Mouse (Mus musculus): ENCODE measurements around the gene Chst14. TPM values are rescaled to one million over a fixed set of nuclear protein-coding genes. Genes with fewer than 3 reads are reported as not detected.
A peak's percentile ranks its signal among the peaks of the same experiment; 100 is the strongest.

Chst14 gene
- 15.4 and 16.4 TPM in 2 replicates for polyA plus RNA-seq (2014; fragmentation: Nextera tagmentation; extraction: Ambion mirVana)

DNA sequence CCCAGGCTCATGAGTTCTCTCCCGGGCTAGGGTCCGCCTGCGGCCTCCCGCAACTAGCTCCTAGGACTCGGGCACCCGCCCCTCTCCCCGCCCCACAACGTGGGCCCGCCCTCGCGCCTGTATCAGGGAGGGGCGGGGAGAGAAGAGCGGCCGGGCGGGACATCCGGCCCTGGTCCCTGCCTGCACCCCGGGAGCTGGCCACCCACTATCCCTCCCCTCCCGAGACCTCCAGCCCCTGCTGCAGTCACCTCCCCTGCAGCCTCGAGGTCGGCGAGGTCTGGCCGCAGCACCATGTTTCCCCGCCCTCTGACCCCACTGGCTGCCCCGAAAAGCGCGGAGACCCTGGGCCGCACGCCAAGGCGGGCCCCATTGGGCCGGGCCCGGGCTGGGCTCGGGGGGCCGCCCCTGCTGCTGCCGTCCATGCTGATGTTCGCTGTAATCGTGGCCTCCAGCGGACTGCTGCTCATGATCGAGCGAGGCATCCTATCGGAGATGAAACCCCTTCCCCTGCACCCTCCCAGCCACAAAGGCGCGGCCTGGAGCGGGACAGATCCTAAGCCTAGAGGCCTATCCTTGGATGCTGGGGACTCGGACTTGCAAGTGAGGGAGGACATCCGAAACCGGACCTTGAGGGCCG lies at the start of gene Chst14:
Chst14 (plus strand) TSS at position 136 of the 637 bp plus-strand sequence.
- Histone ChIP-seq H3K4me2 (peak within 1 kb of the TSS; percentile 99), H3K27me3 (replicated peaks; ENCODE audit: control insufficient read depth, insufficient read depth, low read length) (no peaks in the 10 kb centered on the region), H3K4me3 (ENCODE audit: low read depth, low read length) (peak within 1 kb of the TSS; percentile 82), H3K9ac (ENCODE audit: low read depth, low read length) (peak within 1 kb of the TSS; percentile 82), H3K9me3 (ENCODE audit: control insufficient read depth, low read length) (no peaks in the 10 kb centered on the region), H3K36me3 (ENCODE audit: control insufficient read depth, insufficient read depth, low read length) (peaks cover 11% of the 10 kb centered on the region; the same call in 1 of the 2 replicates), H3K4me1 (replicated peaks; ENCODE audit: control insufficient read depth, insufficient read depth, low read length) (peaks cover 16% of the 10 kb centered on the region), H3K27ac (ENCODE audit: low read depth, low read length) (peak within 1 kb of the TSS; percentile 66)
- DNase-seq (ENCODE audit: low spot score) (peak; percentile 80), ATAC-seq (replicated peaks; ENCODE audit: low FRiP score) (peak; percentile 95)
- 1% methylated on average over 45 of the region's 47 CpGs for WGBS

DNA sequence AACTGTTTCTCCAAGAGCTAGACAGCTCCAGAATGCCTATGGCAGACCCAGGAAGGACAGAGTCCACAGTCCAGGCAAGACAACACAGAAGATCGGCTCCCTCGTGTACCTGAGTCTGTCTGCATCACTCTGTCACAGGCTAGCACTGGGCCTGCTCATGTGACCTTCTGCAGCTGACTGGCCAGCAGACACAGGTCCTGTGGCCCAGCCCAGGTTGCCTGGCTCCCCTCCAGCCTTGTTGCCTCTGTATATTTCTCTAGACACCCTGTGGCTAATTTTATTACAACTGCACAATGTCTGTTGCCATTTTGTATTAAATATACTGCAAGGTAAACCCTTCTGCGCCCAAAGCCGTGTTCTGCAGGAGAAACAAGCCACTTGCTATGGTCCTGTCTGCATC lies 45.3 kb upstream of the Chst14 start:
- Histone ChIP-seq H3K4me1 (replicated peaks; ENCODE audit: control insufficient read depth, insufficient read depth, low read length) (peaks cover 6% of the 10 kb centered on the region), H3K36me3 (ENCODE audit: control insufficient read depth, insufficient read depth, low read length) (0 out of 2 replicates have a peak, but pooled peaks cover 5% of the 10 kb centered on the region), H3K4me2 (no peak overlapping the region), H3K9ac (ENCODE audit: low read depth, low read length) (no peak overlapping the region), H3K27ac (ENCODE audit: low read depth, low read length) (no peak overlapping the region), H3K9me3 (ENCODE audit: control insufficient read depth, low read length) (no peaks in the 10 kb centered on the region), H3K27me3 (replicated peaks; ENCODE audit: control insufficient read depth, insufficient read depth, low read length) (peaks cover 5% of the 10 kb centered on the region), H3K4me3 (ENCODE audit: low read depth, low read length) (no peak overlapping the region)
- DNase-seq (ENCODE audit: low spot score) (no peak), ATAC-seq (replicated peaks; ENCODE audit: low FRiP score) (no peak)
- 79% methylated on average over 4 of the region's 4 CpGs for WGBS

DNA sequence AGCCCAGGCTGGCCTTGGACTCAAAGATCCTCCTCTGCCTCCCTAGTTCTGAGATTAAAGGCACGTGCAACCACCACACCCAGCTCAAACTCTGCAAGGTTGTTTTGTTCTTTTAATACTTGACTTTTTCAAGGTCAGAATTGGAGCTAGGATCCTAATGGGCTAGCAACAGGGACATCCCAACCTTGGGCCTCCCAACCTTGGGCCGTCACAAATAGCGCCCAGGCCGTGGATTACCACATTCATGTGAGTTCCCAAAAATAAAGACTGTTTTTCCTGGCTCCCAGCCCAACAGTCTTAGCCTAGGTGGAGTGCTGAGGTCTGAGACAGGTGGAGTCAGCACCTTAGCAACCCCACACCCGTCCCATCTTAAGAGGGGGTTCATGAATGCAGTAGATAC lies 44.3 kb upstream of the Chst14 start:
- H3K4me3 ChIP-seq (ENCODE audit: low read depth, low read length): no peak overlapping the region
- peaks cover 6% of the 10 kb centered on the region for H3K4me1 ChIP-seq (replicated peaks; ENCODE audit: control insufficient read depth, insufficient read depth, low read length)
- no peak overlapping the region for H3K27ac ChIP-seq (ENCODE audit: low read depth, low read length)
- no peak overlapping the region for H3K9ac ChIP-seq (ENCODE audit: low read depth, low read length)
- H3K36me3 ChIP-seq (ENCODE audit: control insufficient read depth, insufficient read depth, low read length): no peaks in the 10 kb centered on the region
- ATAC-seq (replicated peaks; ENCODE audit: low FRiP score): no peak
- H3K27me3 ChIP-seq (replicated peaks; ENCODE audit: control insufficient read depth, insufficient read depth, low read length): peaks cover 5% of the 10 kb centered on the region
- DNase-seq (ENCODE audit: low spot score): no peak
- H3K9me3 ChIP-seq (ENCODE audit: control insufficient read depth, low read length): no peaks in the 10 kb centered on the region
- 83% methylated on average over 5 of the region's 5 CpGs for WGBS
- H3K4me2 ChIP-seq: no peak overlapping the region

DNA sequence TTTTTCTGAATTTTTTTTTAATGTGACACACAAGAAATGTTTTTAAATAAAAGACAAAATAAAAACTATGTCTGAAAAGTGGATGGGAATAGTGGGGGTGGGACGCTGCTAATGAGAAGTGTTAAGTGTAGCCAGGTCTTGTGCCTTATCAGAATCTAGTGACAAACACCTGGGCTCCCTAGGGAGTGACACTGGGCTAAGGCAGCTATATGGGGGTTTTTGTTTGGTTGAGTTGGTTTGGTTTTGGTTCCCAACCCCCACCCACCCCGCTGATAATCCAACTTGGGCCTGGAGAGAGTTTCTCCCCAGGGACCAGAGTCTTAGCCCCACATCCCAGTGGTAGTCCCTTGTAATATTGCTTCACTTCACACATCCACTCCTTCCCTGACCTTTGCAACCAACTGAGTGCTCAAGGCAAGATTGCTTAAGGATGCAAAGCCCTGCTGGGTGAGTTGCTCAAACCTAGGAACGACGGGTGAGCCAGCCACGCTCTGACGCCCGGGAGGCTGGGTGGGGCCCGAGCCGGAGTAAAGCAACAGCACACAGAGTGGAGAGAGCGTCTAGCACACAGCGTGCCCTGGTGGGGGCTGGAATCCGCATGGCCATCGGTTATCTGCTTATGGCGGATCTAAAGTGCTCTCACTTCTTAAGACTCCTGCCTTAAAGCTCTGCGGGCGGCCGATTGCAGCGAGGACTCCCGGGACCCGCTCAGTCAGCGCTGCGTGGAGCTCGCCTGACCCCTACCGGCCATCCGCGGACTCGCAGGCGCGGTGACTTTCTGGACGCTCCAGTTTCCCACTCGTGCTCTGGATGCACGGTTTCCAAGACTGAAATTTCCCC lies 43.2 kb upstream of the Chst14 start:
- peak; percentile 84 for DNase-seq (ENCODE audit: low spot score)
- peak; percentile 53 for ATAC-seq (replicated peaks; ENCODE audit: low FRiP score)
- peak overlapping the region; percentile 88 for H3K4me2 ChIP-seq
- H3K9ac ChIP-seq (ENCODE audit: low read depth, low read length): peak overlapping the region; percentile 62
- no peaks in the 10 kb centered on the region for H3K36me3 ChIP-seq (ENCODE audit: control insufficient read depth, insufficient read depth, low read length)
- H3K27ac ChIP-seq (ENCODE audit: low read depth, low read length): peak overlapping the region; percentile 22; the same call in 1 of the 2 replicates
- no peaks in the 10 kb centered on the region for H3K9me3 ChIP-seq (ENCODE audit: control insufficient read depth, low read length)
- H3K4me1 ChIP-seq (replicated peaks; ENCODE audit: control insufficient read depth, insufficient read depth, low read length): peaks cover 13% of the 10 kb centered on the region
- peaks cover 5% of the 10 kb centered on the region for H3K27me3 ChIP-seq (replicated peaks; ENCODE audit: control insufficient read depth, insufficient read depth, low read length)
- peak overlapping the region; percentile 47 for H3K4me3 ChIP-seq (ENCODE audit: low read depth, low read length)
- 2% methylated on average over 32 of the region's 32 CpGs for WGBS

DNA sequence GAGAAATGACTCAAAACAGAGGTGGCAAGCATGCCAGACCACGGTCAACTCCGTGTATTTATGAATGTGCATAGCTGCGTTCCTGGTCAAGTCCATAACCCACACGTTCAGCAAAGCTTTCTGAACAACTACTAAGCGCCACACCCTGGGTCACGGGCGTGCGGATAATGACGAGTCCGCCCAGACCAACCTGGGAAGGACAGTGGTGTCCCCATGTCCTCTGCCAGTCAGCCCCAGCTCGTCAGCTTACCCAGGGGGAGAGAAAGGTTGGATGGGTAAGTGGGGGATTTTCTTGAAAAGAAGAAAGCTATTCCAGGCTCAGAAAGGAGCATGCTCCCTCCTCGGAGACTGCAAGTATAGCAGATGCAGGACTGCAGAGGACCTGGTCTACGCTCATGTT lies 38.9 kb upstream of the Chst14 start:
- Histone ChIP-seq H3K27ac (ENCODE audit: low read depth, low read length) (peak overlapping the region; percentile 89), H3K27me3 (replicated peaks; ENCODE audit: control insufficient read depth, insufficient read depth, low read length) (peaks cover 16% of the 10 kb centered on the region), H3K4me2 (peak overlapping the region; percentile 71), H3K36me3 (ENCODE audit: control insufficient read depth, insufficient read depth, low read length) (no peaks in the 10 kb centered on the region), H3K9me3 (ENCODE audit: control insufficient read depth, low read length) (no peaks in the 10 kb centered on the region), H3K4me1 (replicated peaks; ENCODE audit: control insufficient read depth, insufficient read depth, low read length) (peaks cover 21% of the 10 kb centered on the region), H3K4me3 (ENCODE audit: low read depth, low read length) (peak overlapping the region; percentile 28), H3K9ac (ENCODE audit: low read depth, low read length) (peak overlapping the region; percentile 67)
- WGBS: 55% methylated on average over 13 of the region's 13 CpGs
- ATAC-seq (replicated peaks; ENCODE audit: low FRiP score) (peak; percentile 40), DNase-seq (ENCODE audit: low spot score) (no peak)

DNA sequence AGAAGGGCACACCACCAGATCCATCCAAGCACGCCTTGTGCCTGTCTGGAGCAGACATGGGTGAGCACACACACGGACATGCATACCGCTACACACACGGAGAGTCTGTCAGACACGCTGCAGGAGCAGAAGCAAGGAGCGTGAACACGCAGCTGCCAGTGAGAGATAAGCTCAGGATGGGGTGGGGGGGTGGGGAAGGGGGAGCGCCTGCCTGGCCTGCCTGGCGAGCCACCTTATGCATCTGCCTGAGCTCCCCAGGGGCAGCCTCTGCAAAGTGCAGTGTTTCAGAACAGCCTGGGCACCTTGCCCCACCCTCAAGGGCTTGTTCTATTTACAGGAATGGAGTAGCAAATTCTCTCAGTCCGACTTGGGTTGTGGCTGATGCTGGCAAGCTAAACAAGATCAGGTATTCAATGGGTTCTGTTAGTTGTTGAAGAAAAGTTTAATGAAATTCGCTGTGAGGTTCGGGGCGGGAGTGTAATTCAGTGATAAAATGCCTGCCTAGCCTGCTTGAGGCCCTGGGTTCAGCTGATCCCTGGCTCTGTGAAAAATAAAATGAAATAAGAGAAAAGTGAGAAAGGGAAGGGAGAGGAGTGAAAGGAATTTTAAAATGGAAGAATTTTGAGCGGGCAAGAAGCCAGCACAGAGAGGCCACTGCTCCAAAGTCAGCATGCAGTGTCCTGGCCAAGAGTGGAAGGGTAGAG lies 38.3 kb upstream of the Chst14 start:
- Histone ChIP-seq H3K9ac (ENCODE audit: low read depth, low read length) (peak overlapping the region; percentile 67), H3K27me3 (replicated peaks; ENCODE audit: control insufficient read depth, insufficient read depth, low read length) (peaks cover 21% of the 10 kb centered on the region), H3K9me3 (ENCODE audit: control insufficient read depth, low read length) (no peaks in the 10 kb centered on the region), H3K4me1 (replicated peaks; ENCODE audit: control insufficient read depth, insufficient read depth, low read length) (peaks cover 19% of the 10 kb centered on the region), H3K36me3 (ENCODE audit: control insufficient read depth, insufficient read depth, low read length) (no peaks in the 10 kb centered on the region), H3K27ac (ENCODE audit: low read depth, low read length) (peak overlapping the region; percentile 89), H3K4me3 (ENCODE audit: low read depth, low read length) (peak overlapping the region; percentile 28), H3K4me2 (peak overlapping the region; percentile 71)
- peak; percentile 68 for DNase-seq (ENCODE audit: low spot score)
- peak; percentile 91 for ATAC-seq (replicated peaks; ENCODE audit: low FRiP score)
- WGBS: 11% methylated on average over 14 of the region's 14 CpGs

- Histone ChIP-seq H3K9ac (ENCODE audit: low read depth, low read length) (no peak overlapping the region), H3K4me1 (replicated peaks; ENCODE audit: control insufficient read depth, insufficient read depth, low read length) (peaks cover 16% of the 10 kb centered on the region), H3K36me3 (ENCODE audit: control insufficient read depth, insufficient read depth, low read length) (no peaks in the 10 kb centered on the region), H3K27me3 (replicated peaks; ENCODE audit: control insufficient read depth, insufficient read depth, low read length) (peaks cover 41% of the 10 kb centered on the region), H3K9me3 (ENCODE audit: control insufficient read depth, low read length) (no peaks in the 10 kb centered on the region), H3K4me3 (ENCODE audit: low read depth, low read length) (no peak overlapping the region), H3K4me2 (no peak overlapping the region), H3K27ac (ENCODE audit: low read depth, low read length) (no peak overlapping the region)
- DNase-seq (ENCODE audit: low spot score) (no peak), ATAC-seq (replicated peaks; ENCODE audit: low FRiP score) (no peak)
- WGBS: 87% methylated on average over 4 of the region's 4 CpGs
These were observed 35.1 kb upstream of the Chst14 start for GRCm38 (mm10) chr2:118891173-118891572.

All from liver, embryonic 11.5 days (tissue).